Mouse (Mus musculus) forebrain, embryonic 13.5 days (tissue): ENCODE data around the gene Slc7a11. TPM values are rescaled to one million over a fixed set of nuclear protein-coding genes. Genes with fewer than 3 reads are reported as not detected.

Experiments
- ATAC-seq: fragments of 200-750 bp; cut with Nextera tagmentation; 2 replicates; pipeline ENCODE4 v1.8.0; 2017
- H3K27ac ChIP-seq: fragments of 300-500 bp; sonication (generic); 2 replicates; pipeline ENCODE4 v1.5.1; 2015; ENCODE audit warnings: inconsistent platforms, mild to moderate bottlenecking, moderate library complexity
- H3K27me3 ChIP-seq: fragments of 300-500 bp; sonication (generic); 2 replicates; pipeline ENCODE4 v1.6.1; 2015; ENCODE audit warnings: mild to moderate bottlenecking, inconsistent platforms
- H3K36me3 ChIP-seq: fragments of 300-500 bp; sonication (generic); 2 replicates; pipeline ENCODE4 v1.6.1; 2015; ENCODE audit warnings: mild to moderate bottlenecking, inconsistent platforms; ENCODE audit not compliant: poor library complexity, severe bottlenecking
- H3K4me1 ChIP-seq: fragments of 300-500 bp; sonication (generic); 2 replicates; pipeline ENCODE4 v1.6.1; 2015; ENCODE audit warnings: inconsistent platforms
- H3K4me2 ChIP-seq: fragments of 300-500 bp; sonication (generic); 2 replicates; pipeline ENCODE4 v1.6.1; 2015; ENCODE audit warnings: inconsistent platforms, mild to moderate bottlenecking, moderate library complexity
- H3K4me3 ChIP-seq: fragments of 300-500 bp; sonication (generic); 2 replicates; pipeline ENCODE4 v1.5.1; 2015; ENCODE audit warnings: mild to moderate bottlenecking, inconsistent platforms
- H3K9ac ChIP-seq: fragments of 300-500 bp; sonication (generic); 2 replicates; pipeline ENCODE4 v1.6.1; 2015; ENCODE audit warnings: mild to moderate bottlenecking, inconsistent platforms
- H3K9me3 ChIP-seq: fragments of 300-500 bp; sonication (generic); replicated peaks from 2 replicates; pipeline ENCODE4 v1.6.1; 2016; ENCODE audit warnings: inconsistent platforms
- WGBS: fragments of 180-500 bp; shearing (Covaris S2); methylation state at CpG from one replicate; pipeline ENCODE4 v1.1.7; 2015; 5-methylcytosine and 5-hydroxymethylcytosine counted together
- polyA plus RNA-seq: library from polyadenylated mRNA; unstranded; fragments of >200 nt; fragmentation: Nextera tagmentation; extraction: Ambion mirVana; gene quantifications from 2 replicates; pipeline ENCODE4 v1.2.1, GENCODE M21; 2015

Slc7a11 gene
- polyA plus RNA-seq, 1 experiment from 2014 or later: 1.8 TPM

- ATAC-seq: no peak
- no peak overlapping the region for H3K9ac ChIP-seq
- no peaks in the 10 kb centered on the region for H3K4me1 ChIP-seq
- WGBS: 48% methylated on average over 4 of the region's 4 CpGs
- no peaks in the 10 kb centered on the region for H3K27me3 ChIP-seq
- H3K4me3 ChIP-seq: no peak overlapping the region
- H3K4me2 ChIP-seq: no peak overlapping the region
- H3K36me3 ChIP-seq: no peaks in the 10 kb centered on the region
- no peak overlapping the region for H3K27ac ChIP-seq
- no peaks in the 10 kb centered on the region for H3K9me3 ChIP-seq
Measured at GRCm38 (mm10) chr3:49928509-49929263, 514.7 kb downstream of the Slc7a11 start.

DNA sequence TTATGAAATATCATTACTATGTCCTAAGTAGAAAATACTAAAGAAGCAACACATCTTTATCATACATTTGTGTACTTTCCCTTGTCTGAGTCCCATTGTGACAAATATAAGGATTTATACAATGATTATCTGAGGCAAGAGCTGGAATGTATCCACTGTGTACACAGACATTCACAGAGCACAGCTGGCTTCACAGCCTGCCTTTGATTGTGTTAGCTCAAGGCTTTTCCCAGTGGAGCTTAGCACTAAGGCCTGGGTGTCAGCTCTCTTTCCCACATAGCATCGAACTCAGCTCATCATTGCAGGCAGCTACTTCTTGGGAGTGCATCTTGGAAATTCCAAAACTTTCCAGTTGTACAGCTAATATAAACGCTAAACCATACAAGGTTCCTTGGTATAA, 529.5 kb downstream of the Slc7a11 start:
- H3K9me3 ChIP-seq: no peaks in the 10 kb centered on the region
- H3K27ac ChIP-seq: no peak overlapping the region
- no peak overlapping the region for H3K9ac ChIP-seq
- H3K4me2 ChIP-seq: no peak overlapping the region
- H3K4me3 ChIP-seq: no peak overlapping the region
- no peaks in the 10 kb centered on the region for H3K27me3 ChIP-seq
- H3K4me1 ChIP-seq: no peaks in the 10 kb centered on the region
- no peaks in the 10 kb centered on the region for H3K36me3 ChIP-seq
- ATAC-seq: no peak
- 78% methylated on average over 2 of the region's 2 CpGs for WGBS

GRCm38 (mm10) chr3:49910922-49911321, 532.5 kb downstream of the Slc7a11 start:
- no peak for ATAC-seq

GRCm38 (mm10) chr3:49908426-49909341, 534.7 kb downstream of the Slc7a11 start:
- Histone ChIP-seq H3K27ac (no peak overlapping the region), H3K9me3 (no peaks in the 10 kb centered on the region), H3K4me1 (no peaks in the 10 kb centered on the region), H3K9ac (no peak overlapping the region), H3K4me3 (no peak overlapping the region), H3K36me3 (no peaks in the 10 kb centered on the region), H3K4me2 (no peak overlapping the region), H3K27me3 (no peaks in the 10 kb centered on the region)
- 58% methylated on average over 12 of the region's 12 CpGs for WGBS
- ATAC-seq: no peak

More at GRCm38 (mm10) chr3:49910922-49911321, 532.5 kb downstream of the Slc7a11 start:
- H3K9ac ChIP-seq: no peak overlapping the region
- no peaks in the 10 kb centered on the region for H3K9me3 ChIP-seq
- H3K27ac ChIP-seq: no peak overlapping the region
- no peak overlapping the region for H3K4me3 ChIP-seq
- WGBS: 20% methylated on average over 1 of the region's 1 CpGs
- no peaks in the 10 kb centered on the region for H3K36me3 ChIP-seq
- H3K27me3 ChIP-seq: no peaks in the 10 kb centered on the region
- H3K4me2 ChIP-seq: no peak overlapping the region
- H3K4me1 ChIP-seq: no peaks in the 10 kb centered on the region

GRCm38 (mm10) chr3:49893945-49894344, 549.5 kb downstream of the Slc7a11 start:
- Histone ChIP-seq H3K4me2 (no peak overlapping the region), H3K27ac (no peak overlapping the region), H3K27me3 (no peaks in the 10 kb centered on the region), H3K4me1 (no peaks in the 10 kb centered on the region), H3K9ac (no peak overlapping the region), H3K9me3 (no peaks in the 10 kb centered on the region), H3K4me3 (no peak overlapping the region), H3K36me3 (no peaks in the 10 kb centered on the region)
- ATAC-seq: no peak

GRCm38 (mm10) chr3:49887359-49887758, 556.1 kb downstream of the Slc7a11 start:
- WGBS: 43% methylated on average over 2 of the region's 2 CpGs
- no peak overlapping the region for H3K9ac ChIP-seq
- H3K4me2 ChIP-seq: no peak overlapping the region
- no peak overlapping the region for H3K4me3 ChIP-seq
- no peak for ATAC-seq
- H3K4me1 ChIP-seq: peaks cover 12% of the 10 kb centered on the region
- no peaks in the 10 kb centered on the region for H3K9me3 ChIP-seq
- no peaks in the 10 kb centered on the region for H3K36me3 ChIP-seq
- H3K27me3 ChIP-seq: no peaks in the 10 kb centered on the region
- no peak overlapping the region for H3K27ac ChIP-seq

GRCm38 (mm10) chr3:49886220-49886945, 557.0 kb downstream of the Slc7a11 start:
- H3K4me3 ChIP-seq: no peak overlapping the region
- H3K4me2 ChIP-seq: peak overlapping the region; percentile 20
- peaks cover 12% of the 10 kb centered on the region for H3K4me1 ChIP-seq
- ATAC-seq: peak; percentile 90
- no peaks in the 10 kb centered on the region for H3K9me3 ChIP-seq
- 12% methylated on average over 8 of the region's 8 CpGs for WGBS
- H3K27me3 ChIP-seq: no peaks in the 10 kb centered on the region
- H3K27ac ChIP-seq: no peak overlapping the region
- H3K36me3 ChIP-seq: no peaks in the 10 kb centered on the region
- no peak overlapping the region for H3K9ac ChIP-seq

DNA sequence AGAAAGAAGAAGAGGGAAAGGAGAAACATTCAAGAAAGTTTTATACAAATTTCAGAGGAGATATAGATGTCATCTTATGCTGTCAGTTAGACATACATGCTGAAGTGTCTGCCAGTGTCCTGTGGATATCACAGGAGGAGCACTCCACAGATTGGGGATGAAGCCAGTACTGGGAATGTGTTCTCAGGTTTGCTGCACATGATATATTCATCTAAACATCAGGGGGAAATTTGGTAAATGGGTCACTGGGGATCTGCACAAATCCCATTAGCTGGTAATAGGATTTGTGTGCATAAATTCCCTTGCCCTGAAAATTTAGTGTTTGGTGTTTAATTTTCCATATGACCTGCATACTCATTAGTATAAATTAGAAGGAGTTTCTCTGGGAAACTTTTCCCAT, 562.9 kb downstream of the Slc7a11 start:
- Histone ChIP-seq H3K27ac (no peak overlapping the region), H3K4me1 (no peaks in the 10 kb centered on the region), H3K9me3 (no peaks in the 10 kb centered on the region), H3K4me3 (no peak overlapping the region), H3K27me3 (no peaks in the 10 kb centered on the region), H3K36me3 (no peaks in the 10 kb centered on the region), H3K4me2 (no peak overlapping the region), H3K9ac (no peak overlapping the region)
- ATAC-seq: no peak

GRCm38 (mm10) chr3:49870786-49871185, 572.6 kb downstream of the Slc7a11 start:
- no peaks in the 10 kb centered on the region for H3K9me3 ChIP-seq
- H3K27ac ChIP-seq: no peak overlapping the region
- H3K4me2 ChIP-seq: no peak overlapping the region
- no peaks in the 10 kb centered on the region for H3K36me3 ChIP-seq
- H3K9ac ChIP-seq: no peak overlapping the region
- 0 out of 2 replicates have a peak, but pooled peaks cover 5% of the 10 kb centered on the region for H3K27me3 ChIP-seq
- no peak for ATAC-seq
- no peak overlapping the region for H3K4me3 ChIP-seq
- peaks cover 24% of the 10 kb centered on the region for H3K4me1 ChIP-seq
- WGBS: 80% methylated on average over 3 of the region's 3 CpGs

- H3K36me3 ChIP-seq: no peaks in the 10 kb centered on the region
- H3K27me3 ChIP-seq: 0 out of 2 replicates have a peak, but pooled peaks cover 5% of the 10 kb centered on the region
- H3K9ac ChIP-seq: no peak overlapping the region
- H3K4me2 ChIP-seq: 0 out of 2 replicates have a peak overlapping the region, but pooled peaks have one; percentile 13
- peak; percentile 50; the same call in 1 of the 2 replicates for ATAC-seq
- no peaks in the 10 kb centered on the region for H3K9me3 ChIP-seq
- H3K27ac ChIP-seq: no peak overlapping the region
- no peak overlapping the region for H3K4me3 ChIP-seq
- peaks cover 26% of the 10 kb centered on the region for H3K4me1 ChIP-seq
- WGBS: 1% methylated on average over 4 of the region's 4 CpGs
Measured at GRCm38 (mm10) chr3:49867951-49868584, 575.3 kb downstream of the Slc7a11 start.

- Histone ChIP-seq H3K36me3 (no peaks in the 10 kb centered on the region), H3K9ac (no peak overlapping the region), H3K4me2 (0 out of 2 replicates have a peak overlapping the region, but pooled peaks have one; percentile 13), H3K4me1 (peaks cover 26% of the 10 kb centered on the region), H3K27me3 (0 out of 2 replicates have a peak, but pooled peaks cover 5% of the 10 kb centered on the region), H3K9me3 (no peaks in the 10 kb centered on the region), H3K4me3 (no peak overlapping the region), H3K27ac (no peak overlapping the region)
- 28% methylated on average over 7 of the region's 7 CpGs for WGBS
- ATAC-seq: no peak
Measured at GRCm38 (mm10) chr3:49867147-49867950, 576.1 kb downstream of the Slc7a11 start.
